Mouse (Mus musculus): ENCODE results near the gene Tmem206. TPM values are rescaled to one million over a fixed set of nuclear protein-coding genes. Genes with fewer than 3 reads are reported as not detected.

The Tmem206 gene
- polyA plus RNA-seq, 1 experiment from 2014 or later = 25.4 TPM

DNA sequence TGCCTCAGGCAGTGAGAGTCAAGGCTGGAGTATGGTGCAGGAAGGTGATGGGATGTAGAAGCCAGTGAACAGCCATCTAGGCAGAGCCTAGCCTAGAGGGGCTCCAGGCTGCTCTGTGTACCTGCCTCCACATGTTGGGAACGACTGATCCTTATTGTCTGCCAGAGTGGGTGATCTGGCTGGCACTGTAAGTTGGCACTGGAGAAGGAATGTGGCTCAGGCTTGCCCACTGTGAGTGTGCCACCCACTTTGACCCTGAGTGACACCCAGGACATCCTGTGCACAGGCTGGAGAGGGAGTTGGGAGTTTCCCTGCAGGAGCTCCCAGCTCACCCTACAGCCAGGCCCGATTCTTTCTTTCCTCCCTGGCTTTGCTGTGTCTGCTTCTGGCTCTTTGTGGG, 14.2 kb downstream of the Tmem206 start:
- Histone ChIP-seq H3K27me3 (replicated peaks; ENCODE audit: low read depth, poor library complexity, severe bottlenecking) (no peaks in the 10 kb centered on the region), H3K4me1 (no peaks in the 10 kb centered on the region), H3K36me3 (replicated peaks) (peaks cover 93% of the 10 kb centered on the region), H3K4me3 (no peak overlapping the region), H3K9me3 (peaks cover 6% of the 10 kb centered on the region; the same call in 1 of the 2 replicates), H3K27ac (replicated peaks) (no peak overlapping the region)
- 86% methylated on average over 2 of the region's 2 CpGs for WGBS
- no peak for DNase-seq (ENCODE audit: low spot score)

DNA sequence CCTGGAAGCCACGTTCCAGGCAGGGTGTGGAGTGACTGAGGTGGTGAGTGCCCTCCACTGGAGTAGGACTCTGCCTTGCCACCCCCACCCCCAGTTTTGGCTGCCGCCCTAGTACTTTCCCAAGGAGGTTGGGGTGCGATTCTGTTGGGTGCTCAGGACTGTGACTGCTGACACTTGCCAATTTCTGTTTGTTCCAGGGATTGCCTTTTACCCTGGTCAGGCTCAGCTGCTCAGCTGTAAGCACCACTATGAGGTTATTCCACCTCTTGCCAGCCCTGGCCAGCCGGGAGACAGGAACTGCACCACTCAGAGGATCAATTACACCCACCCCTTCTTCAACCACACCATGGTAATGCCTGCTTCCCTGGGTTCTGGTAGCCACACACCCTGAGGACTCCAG, 14.8 kb downstream of the Tmem206 start:
- H3K4me3 ChIP-seq = no peak overlapping the region
- H3K9me3 ChIP-seq = peaks cover 6% of the 10 kb centered on the region; the same call in 1 of the 2 replicates
- H3K36me3 ChIP-seq (replicated peaks) = peaks cover 98% of the 10 kb centered on the region
- H3K4me1 ChIP-seq = no peaks in the 10 kb centered on the region
- DNase-seq (ENCODE audit: low spot score) = no peak
- no peak overlapping the region for H3K27ac ChIP-seq (replicated peaks)
- WGBS = 91% methylated on average over 4 of the region's 4 CpGs
- no peaks in the 10 kb centered on the region for H3K27me3 ChIP-seq (replicated peaks; ENCODE audit: low read depth, poor library complexity, severe bottlenecking)

DNA sequence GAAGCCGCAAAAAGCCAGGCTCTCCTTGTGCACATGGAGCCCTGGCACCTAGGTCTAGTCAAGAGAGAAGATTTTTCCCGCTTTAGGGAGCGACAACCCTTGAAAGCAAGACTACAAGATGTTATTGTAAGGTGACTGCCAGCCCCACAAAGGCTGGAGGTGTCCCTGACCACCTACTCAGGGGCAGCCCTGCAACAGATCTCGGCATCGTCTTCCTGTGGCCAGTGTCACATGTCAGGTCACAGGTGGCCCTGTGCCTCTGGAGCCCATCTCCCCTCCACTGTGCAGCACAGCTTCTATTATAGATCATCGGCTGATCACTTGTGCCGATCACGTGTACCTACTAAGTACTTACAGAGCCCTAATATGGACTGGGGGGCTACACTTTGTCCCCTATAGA, 21.9 kb downstream of the Tmem206 start:
- no peaks in the 10 kb centered on the region for H3K27me3 ChIP-seq (replicated peaks; ENCODE audit: low read depth, poor library complexity, severe bottlenecking)
- no peak overlapping the region for H3K4me3 ChIP-seq
- H3K36me3 ChIP-seq (replicated peaks) = peaks cover 96% of the 10 kb centered on the region
- H3K4me1 ChIP-seq = peaks cover 6% of the 10 kb centered on the region; the same call in 1 of the 2 replicates
- WGBS = 90% methylated on average over 8 of the region's 8 CpGs
- H3K9me3 ChIP-seq = no peaks in the 10 kb centered on the region
- no peak for DNase-seq (ENCODE audit: low spot score)
- H3K27ac ChIP-seq (replicated peaks) = no peak overlapping the region

DNA sequence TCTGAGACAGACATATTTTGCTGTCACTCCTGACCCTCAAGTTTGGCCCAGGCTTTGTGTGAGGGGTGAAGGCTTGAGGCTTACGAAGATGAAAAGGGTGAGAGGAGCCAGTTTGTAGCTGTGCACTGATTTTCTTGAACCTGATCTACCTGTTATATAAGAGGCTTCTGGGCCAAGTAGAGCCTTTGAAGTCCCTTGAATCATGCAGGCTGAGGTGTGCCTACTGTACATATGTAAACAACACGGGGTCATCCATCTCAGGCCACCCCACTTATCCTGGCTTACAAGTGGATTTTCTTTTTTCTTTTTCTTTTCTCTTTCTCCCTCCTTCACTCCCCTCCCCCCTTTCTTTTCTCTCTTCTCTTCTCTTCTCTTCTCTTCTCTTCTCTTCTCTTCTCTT, 22.9 kb downstream of the Tmem206 start:
- peaks cover 94% of the 10 kb centered on the region for H3K36me3 ChIP-seq (replicated peaks)

DNA sequence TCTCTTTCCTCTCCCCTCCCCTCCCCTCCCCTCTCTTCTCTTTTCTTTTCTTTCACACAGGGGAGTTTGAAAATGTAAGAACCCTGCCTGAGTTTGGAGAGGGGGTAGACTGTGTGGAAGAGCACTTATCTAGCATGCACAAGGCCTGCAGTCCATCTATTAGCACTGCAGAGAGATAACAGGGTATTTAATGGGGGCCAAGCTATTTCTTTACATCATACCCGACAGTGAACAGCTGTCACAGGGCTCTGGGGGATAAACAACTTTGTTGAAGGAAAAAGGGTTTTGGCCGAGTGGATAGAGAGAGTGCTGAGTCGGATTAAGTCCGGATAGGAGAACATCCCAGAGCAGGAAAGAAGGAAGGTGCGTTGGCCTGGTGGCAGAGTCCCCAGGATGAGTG, 23.3 kb downstream of the Tmem206 start:
- Histone ChIP-seq H3K27ac (replicated peaks) (no peak overlapping the region), H3K9me3 (no peaks in the 10 kb centered on the region), H3K4me1 (peaks cover 17% of the 10 kb centered on the region), H3K27me3 (replicated peaks; ENCODE audit: low read depth, poor library complexity, severe bottlenecking) (no peaks in the 10 kb centered on the region), H3K36me3 (replicated peaks) (peaks cover 94% of the 10 kb centered on the region), H3K4me3 (no peak overlapping the region)
- 73% methylated on average over 5 of the region's 5 CpGs for WGBS
- DNase-seq (ENCODE audit: low spot score) = no peak

More for the DNA sequence above, 22.9 kb downstream of the Tmem206 start:
- H3K9me3 ChIP-seq = no peaks in the 10 kb centered on the region
- H3K27ac ChIP-seq (replicated peaks) = no peak overlapping the region
- DNase-seq (ENCODE audit: low spot score) = no peak
- H3K4me3 ChIP-seq = no peak overlapping the region
- H3K4me1 ChIP-seq = peaks cover 13% of the 10 kb centered on the region
- 89% methylated on average over 2 of the region's 2 CpGs for WGBS
- no peaks in the 10 kb centered on the region for H3K27me3 ChIP-seq (replicated peaks; ENCODE audit: low read depth, poor library complexity, severe bottlenecking)

DNA sequence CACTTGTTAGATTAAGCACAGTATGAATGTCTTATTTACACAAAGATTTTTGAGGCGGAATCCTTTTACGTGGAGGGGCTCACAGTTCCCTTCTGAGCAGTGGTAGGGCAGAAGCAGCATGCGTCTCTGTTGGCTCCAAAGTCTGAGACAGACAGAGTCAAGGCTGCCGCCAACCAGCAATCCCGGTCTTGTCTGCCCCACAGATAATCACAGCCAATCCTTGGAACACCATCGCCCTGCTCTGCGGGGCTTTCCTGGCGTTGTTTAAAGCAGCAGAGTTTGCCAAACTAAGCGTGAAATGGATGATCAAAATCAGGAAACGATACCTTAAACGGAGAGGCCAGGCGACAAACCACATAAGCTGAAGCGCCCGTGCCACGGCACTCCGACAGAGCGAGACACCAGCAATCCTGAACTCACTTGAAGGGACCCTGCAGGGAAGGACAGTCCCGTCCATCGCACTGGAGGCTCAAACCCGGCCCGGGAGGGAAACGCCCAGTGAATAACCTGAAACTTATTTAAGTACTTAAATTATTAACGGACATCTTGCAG, 23.9 kb downstream of the Tmem206 start:
- H3K4me1 ChIP-seq = peaks cover 20% of the 10 kb centered on the region
- 78% methylated on average over 23 of the region's 23 CpGs for WGBS
- H3K9me3 ChIP-seq = no peaks in the 10 kb centered on the region
- DNase-seq (ENCODE audit: low spot score) = no peak
- H3K36me3 ChIP-seq (replicated peaks) = peaks cover 96% of the 10 kb centered on the region
- H3K27ac ChIP-seq (replicated peaks) = no peak overlapping the region
- no peaks in the 10 kb centered on the region for H3K27me3 ChIP-seq (replicated peaks; ENCODE audit: low read depth, poor library complexity, severe bottlenecking)
- no peak overlapping the region for H3K4me3 ChIP-seq

DNA sequence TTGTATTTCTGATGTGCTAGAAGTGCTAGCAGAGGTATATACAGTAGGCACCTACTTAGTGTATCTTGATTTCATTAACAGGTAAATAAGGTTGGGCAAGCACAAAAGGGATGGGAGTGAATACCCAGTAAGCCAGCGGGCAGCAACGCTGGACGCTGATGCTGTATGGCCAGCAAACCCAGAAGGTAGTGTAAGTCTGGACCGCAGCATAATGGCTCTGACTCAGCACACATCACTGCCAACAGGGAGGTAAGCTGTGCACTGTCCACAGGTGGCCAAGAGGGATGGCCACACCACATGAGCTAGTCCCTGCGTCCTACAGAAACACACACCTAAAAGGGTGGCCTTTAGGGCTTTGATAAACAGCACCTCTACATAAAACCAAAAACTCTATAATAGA, 24.6 kb downstream of the Tmem206 start:
- H3K27me3 ChIP-seq (replicated peaks; ENCODE audit: low read depth, poor library complexity, severe bottlenecking) = no peaks in the 10 kb centered on the region
- peaks cover 96% of the 10 kb centered on the region for H3K36me3 ChIP-seq (replicated peaks)
- 95% methylated on average over 5 of the region's 5 CpGs for WGBS

DNA sequence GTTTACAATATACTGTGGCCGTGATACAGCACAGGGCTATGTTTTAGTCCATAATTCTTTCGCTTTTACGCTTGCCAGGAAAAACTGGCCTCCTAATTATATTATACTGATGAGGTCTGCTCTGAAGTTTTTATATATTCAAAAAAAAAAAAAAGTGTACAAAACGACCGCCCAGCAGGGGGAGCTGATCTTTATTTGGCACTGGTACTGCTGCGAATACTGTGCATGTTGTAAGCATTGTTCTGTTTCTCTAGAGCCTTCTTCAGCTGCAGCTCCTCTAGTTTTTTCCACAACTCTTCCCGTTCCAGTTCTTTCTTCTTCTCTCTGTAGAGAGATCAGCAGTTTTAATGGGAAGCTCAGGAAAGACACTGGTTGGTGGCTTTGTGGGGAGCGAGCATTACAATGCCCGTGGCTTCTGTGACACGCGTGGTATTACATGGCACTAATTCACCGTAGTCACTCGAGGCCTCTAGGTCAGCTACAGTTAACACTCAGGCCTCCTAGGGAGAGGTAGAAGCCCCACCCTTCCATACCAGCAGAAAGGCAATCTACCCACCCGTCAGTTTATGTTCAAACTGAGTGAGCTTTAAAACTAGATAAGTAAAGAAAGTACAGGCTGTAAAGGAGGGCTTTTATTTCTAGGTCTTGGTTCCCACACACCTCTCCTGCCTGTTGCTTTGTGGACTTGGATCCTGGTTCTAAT, 27.2 kb downstream of the Tmem206 start:
- 69% methylated on average over 14 of the region's 14 CpGs for WGBS
- peak; percentile 65 for DNase-seq (ENCODE audit: low spot score)
- no peaks in the 10 kb centered on the region for H3K27me3 ChIP-seq (replicated peaks; ENCODE audit: low read depth, poor library complexity, severe bottlenecking)
- no peaks in the 10 kb centered on the region for H3K9me3 ChIP-seq
- H3K4me3 ChIP-seq = no peak overlapping the region
- H3K36me3 ChIP-seq (replicated peaks) = peaks cover 93% of the 10 kb centered on the region
- peaks cover 30% of the 10 kb centered on the region for H3K4me1 ChIP-seq
- peak overlapping the region; percentile 72 for H3K27ac ChIP-seq (replicated peaks)

More for the DNA sequence above, 24.6 kb downstream of the Tmem206 start:
- Histone ChIP-seq H3K4me1 (peaks cover 20% of the 10 kb centered on the region), H3K4me3 (no peak overlapping the region), H3K27ac (replicated peaks) (no peak overlapping the region), H3K9me3 (no peaks in the 10 kb centered on the region)
- DNase-seq (ENCODE audit: low spot score) = no peak

DNA sequence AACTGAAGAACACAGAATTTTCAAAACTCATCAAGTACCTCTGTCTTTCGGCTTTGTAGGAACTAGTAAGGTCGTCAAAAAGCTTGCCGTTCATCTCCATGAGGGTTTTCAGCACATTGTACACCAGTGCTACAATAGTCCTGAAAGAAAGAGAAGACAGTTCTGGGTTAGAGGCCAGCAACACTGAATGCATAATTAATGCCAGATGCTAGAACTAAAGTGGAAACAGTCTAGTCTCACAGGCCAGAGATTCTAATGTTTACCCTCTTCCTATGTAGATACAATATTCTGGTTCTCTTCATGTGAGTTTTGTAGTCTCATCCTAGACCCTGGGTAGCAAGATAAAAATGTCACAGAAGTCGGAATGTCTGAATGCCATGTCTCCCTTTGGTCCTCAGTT, 28.1 kb downstream of the Tmem206 start:
- H3K4me1 ChIP-seq = peaks cover 30% of the 10 kb centered on the region
- H3K36me3 ChIP-seq (replicated peaks) = peaks cover 91% of the 10 kb centered on the region
- H3K4me3 ChIP-seq = no peak overlapping the region
- no peaks in the 10 kb centered on the region for H3K27me3 ChIP-seq (replicated peaks; ENCODE audit: low read depth, poor library complexity, severe bottlenecking)
- DNase-seq (ENCODE audit: low spot score) = no peak
- H3K27ac ChIP-seq (replicated peaks) = peak overlapping the region; percentile 14; the same call in 1 of the 2 replicates
- 52% methylated on average over 4 of the region's 4 CpGs for WGBS
- H3K9me3 ChIP-seq = no peaks in the 10 kb centered on the region

DNA sequence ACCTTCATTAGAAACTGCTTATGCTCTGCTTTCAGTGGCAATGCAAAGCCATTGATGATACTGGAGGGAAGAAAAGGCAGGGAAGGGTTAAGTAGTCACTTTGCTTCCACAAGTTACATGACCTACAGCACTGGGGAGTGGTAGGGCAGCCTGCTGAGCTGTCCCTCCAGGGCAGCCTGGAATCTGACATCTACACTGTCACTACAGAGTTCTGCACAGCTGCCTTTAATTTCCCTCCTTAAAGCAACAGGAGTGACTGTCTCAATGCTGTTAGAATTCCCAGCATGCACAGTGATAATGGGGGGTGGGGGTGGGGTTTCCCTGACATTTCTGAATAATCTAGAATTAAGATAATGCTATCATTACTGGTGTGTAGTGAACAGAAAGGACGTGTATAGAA, 31.2 kb downstream of the Tmem206 start:
- 35% methylated on average over 1 of the region's 1 CpGs for WGBS
- DNase-seq (ENCODE audit: low spot score) = peak; percentile 54
- peaks cover 76% of the 10 kb centered on the region for H3K36me3 ChIP-seq (replicated peaks)
- H3K27ac ChIP-seq (replicated peaks) = 0 out of 2 replicates have a peak overlapping the region, but pooled peaks have one; percentile 7
- no peaks in the 10 kb centered on the region for H3K9me3 ChIP-seq
- peaks cover 24% of the 10 kb centered on the region for H3K4me1 ChIP-seq
- no peaks in the 10 kb centered on the region for H3K27me3 ChIP-seq (replicated peaks; ENCODE audit: low read depth, poor library complexity, severe bottlenecking)
- H3K4me3 ChIP-seq = no peak overlapping the region

DNA sequence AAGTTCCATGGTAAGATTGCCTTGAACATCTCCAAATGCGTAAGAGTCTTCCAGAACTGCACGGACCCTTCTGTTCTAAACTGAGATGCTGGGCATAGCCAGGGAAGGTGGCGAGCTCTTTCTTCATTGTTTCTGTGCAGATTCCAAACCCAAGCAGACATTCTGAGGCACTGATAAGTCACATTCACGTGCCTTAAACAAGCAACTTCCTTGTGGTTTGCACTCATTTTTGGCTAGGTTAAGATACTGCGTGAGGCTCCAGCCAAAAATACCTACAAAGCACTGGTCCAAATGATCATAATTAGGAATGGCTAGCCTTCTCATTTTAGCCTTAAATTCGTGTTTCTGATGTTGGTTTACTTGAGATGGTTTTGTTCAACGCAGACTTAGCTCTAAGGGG, 33.8 kb downstream of the Tmem206 start:
- no peak for DNase-seq (ENCODE audit: low spot score)
- H3K4me1 ChIP-seq = peaks cover 11% of the 10 kb centered on the region
- peaks cover 58% of the 10 kb centered on the region for H3K36me3 ChIP-seq (replicated peaks)
- 89% methylated on average over 7 of the region's 7 CpGs for WGBS
- H3K9me3 ChIP-seq = no peaks in the 10 kb centered on the region
- H3K4me3 ChIP-seq = no peak overlapping the region
- no peak overlapping the region for H3K27ac ChIP-seq (replicated peaks)
- H3K27me3 ChIP-seq (replicated peaks; ENCODE audit: low read depth, poor library complexity, severe bottlenecking) = no peaks in the 10 kb centered on the region

DNA sequence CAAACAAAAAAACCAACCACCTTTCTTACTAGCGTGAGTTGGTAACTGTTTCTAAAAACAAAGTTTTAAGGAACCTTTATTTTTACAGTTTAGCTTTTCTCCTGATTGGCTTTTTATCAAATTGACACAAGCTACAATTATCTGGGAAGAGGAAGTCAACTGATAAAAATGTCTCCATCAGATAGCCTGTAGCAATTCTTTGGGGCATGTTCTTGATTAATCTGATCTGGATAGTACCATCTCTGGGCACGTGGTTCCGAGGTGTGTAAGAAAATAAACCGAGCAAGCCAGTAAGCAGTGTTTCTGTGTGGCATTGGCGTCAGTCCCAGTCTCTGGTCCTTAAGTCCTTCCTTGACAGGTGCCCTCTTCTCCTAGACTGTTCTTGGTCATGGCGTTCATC, 36.7 kb downstream of the Tmem206 start:
- H3K27ac ChIP-seq (replicated peaks) = no peak overlapping the region
- H3K4me1 ChIP-seq = peaks cover 3% of the 10 kb centered on the region
- no peaks in the 10 kb centered on the region for H3K27me3 ChIP-seq (replicated peaks; ENCODE audit: low read depth, poor library complexity, severe bottlenecking)
- H3K9me3 ChIP-seq = no peaks in the 10 kb centered on the region
- H3K4me3 ChIP-seq = no peak overlapping the region
- H3K36me3 ChIP-seq (replicated peaks) = peaks cover 34% of the 10 kb centered on the region
- 91% methylated on average over 6 of the region's 6 CpGs for WGBS
- no peak for DNase-seq (ENCODE audit: low spot score)

DNA sequence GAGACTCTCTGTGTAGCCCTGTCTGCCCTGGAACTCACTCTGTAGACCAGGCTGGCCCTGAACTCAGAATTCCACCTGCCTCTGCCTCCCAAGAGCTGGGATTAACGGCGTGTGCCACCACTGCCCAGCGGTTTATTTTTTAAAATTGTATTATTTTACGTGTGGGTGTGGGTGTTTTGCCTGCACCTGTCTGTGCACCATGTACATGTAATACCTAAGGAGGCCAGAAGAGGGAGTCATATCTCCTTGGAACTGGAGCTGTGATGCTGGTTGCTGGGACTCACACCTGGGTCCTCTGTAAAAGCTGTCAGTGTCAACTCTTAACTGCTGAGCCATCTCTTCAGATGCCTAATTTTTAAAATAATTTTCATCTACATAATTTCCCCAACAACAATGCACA, 38.8 kb downstream of the Tmem206 start:
- Histone ChIP-seq H3K36me3 (replicated peaks) (peaks cover 27% of the 10 kb centered on the region), H3K9me3 (no peaks in the 10 kb centered on the region), H3K4me1 (no peaks in the 10 kb centered on the region), H3K27ac (replicated peaks) (no peak overlapping the region), H3K27me3 (replicated peaks; ENCODE audit: low read depth, poor library complexity, severe bottlenecking) (no peaks in the 10 kb centered on the region), H3K4me3 (no peak overlapping the region)
- DNase-seq (ENCODE audit: low spot score) = no peak
- 68% methylated on average over 4 of the region's 4 CpGs for WGBS
